Mouse (Mus musculus) T-cell, adult 2 months (primary cell): ENCODE measurements around the gene Ankrd6.

Source experiments
- DNase-seq: peaks from one replicate; pipeline ENCODE4 v3.0.0; 2022; ENCODE audit warnings: low spot score

Ankrd6 gene

GRCm38 (mm10) chr4:32770284-32770810, 180.3 kb downstream of the Ankrd6 start:
- DNase-seq = no peak

GRCm38 (mm10) chr4:32768046-32768445, 182.6 kb downstream of the Ankrd6 start:
- DNase-seq = peak; percentile 71

DNA sequence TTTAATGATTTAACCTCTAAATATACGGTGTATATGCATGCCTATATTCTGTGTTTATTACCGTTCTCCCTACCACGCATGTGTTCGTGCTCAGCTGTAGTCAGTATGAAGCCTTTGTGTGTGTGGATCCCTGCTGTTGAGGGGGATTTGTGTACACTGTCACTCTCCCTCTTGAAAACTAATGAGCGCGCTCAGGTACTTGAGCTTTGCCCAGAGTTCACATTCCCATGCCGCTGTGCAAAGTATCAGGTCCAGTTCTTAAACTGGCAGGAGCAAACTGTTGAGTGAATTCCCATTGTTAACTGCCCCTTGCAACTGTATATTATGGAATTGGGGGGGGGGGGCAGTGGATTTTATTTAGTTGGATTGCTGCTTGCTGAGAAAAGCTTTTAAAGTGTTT, 183.2 kb downstream of the Ankrd6 start:
- no peak for DNase-seq

GRCm38 (mm10) chr4:32757430-32757829, 193.2 kb downstream of the Ankrd6 start:
- DNase-seq = no peak
